Mouse (Mus musculus): ENCODE measurements around the gene Olfr715.
"Not testable (repeated sequence)": the region's sequence is repeated elsewhere in the genome, so short reads cannot be mapped to it uniquely, and the experiment has no call there.

The Olfr715 gene

GRCm38 (mm10) chr7:107130983-107131382, at the start of gene Olfr715:
Olfr715 (minus strand) TSS chr7:107131083.
- not testable (repeated sequence) for DNase-seq

DNA sequence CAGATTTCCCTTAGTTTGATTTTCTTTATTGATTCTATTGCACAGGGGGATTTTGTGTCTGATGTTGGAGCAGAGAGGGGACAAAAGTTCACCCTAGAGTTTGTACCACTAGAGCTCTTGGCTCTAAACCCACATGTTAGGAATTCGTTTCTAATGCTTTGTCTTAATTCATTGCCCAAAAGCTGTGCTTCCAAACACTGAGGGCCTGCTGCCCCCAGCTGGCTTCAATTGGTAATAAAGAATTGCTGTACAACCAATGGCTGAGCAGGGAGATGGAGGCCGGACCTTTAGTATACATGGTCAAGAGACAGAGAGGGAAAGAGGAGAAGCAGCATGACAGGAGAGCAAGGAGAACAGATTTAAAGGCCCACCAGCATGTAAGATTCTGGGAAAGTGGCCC, 49.5 kb upstream of the Olfr715 start:
- no peak for DNase-seq

- DNase-seq: no peak
These were observed 35.8 kb upstream of the Olfr715 start, which contains the start of gene Nlrp14 for GRCm38 (mm10) chr7:107166690-107167089. Nlrp14 (plus strand) TSS chr7:107166990.

- not testable (repeated sequence) for DNase-seq
These were observed 7.1 kb upstream of the Olfr715 start, which contains the start of gene Olfr716 for GRCm38 (mm10) chr7:107138027-107138426. Olfr716 (plus strand) TSS chr7:107138327.

GRCm38 (mm10) chr7:107110269-107110668, 20.6 kb downstream of the Olfr715 start, which contains the start of gene Olfr715b:
Olfr715b (minus strand) TSS chr7:107110369.
- DNase-seq: not testable (repeated sequence)

GRCm38 (mm10) chr7:107092920-107093319, 38.0 kb downstream of the Olfr715 start, which contains the start of gene Olfr17:
Olfr17 (plus strand) TSS chr7:107093220.
- DNase-seq: no peak

Measured in kidney, adult 8-10 months (tissue).